Mouse (Mus musculus) urinary bladder, adult 18-20 months (tissue): ENCODE measurements around the gene Gm4869.
"Not testable (repeated sequence)": the region's sequence is repeated elsewhere in the genome, so short reads cannot be mapped to it uniquely, and the experiment has no call there.

Experiments
- DNase-seq, 2 experiments: peaks; one replicate each; pipeline ENCODE4 v3.0.0; 2022; ENCODE audit warnings: low spot score in 2 of 2, mixed read lengths in 2 of 2

The Gm4869 gene

GRCm38 (mm10) chr5:140445345-140445744 is at the start of gene Gm4869:
Gene Gm4869, plus strand, starts transcription at chr5:140445645.
- no peak for DNase-seq

GRCm38 (mm10) chr5:140396166-140396940 is 49.1 kb upstream of the Gm4869 start:
- DNase-seq: no peak

- no peak for DNase-seq
These were observed 42.7 kb upstream of the Gm4869 start for GRCm38 (mm10) chr5:140402640-140403270.

- no peak for DNase-seq
These were observed 40.3 kb upstream of the Gm4869 start for GRCm38 (mm10) chr5:140405126-140405525.

GRCm38 (mm10) chr5:140406666-140407065 is 38.8 kb upstream of the Gm4869 start:
- no peak for DNase-seq

GRCm38 (mm10) chr5:140408801-140409200 is 36.6 kb upstream of the Gm4869 start:
- no peak for DNase-seq

DNA sequence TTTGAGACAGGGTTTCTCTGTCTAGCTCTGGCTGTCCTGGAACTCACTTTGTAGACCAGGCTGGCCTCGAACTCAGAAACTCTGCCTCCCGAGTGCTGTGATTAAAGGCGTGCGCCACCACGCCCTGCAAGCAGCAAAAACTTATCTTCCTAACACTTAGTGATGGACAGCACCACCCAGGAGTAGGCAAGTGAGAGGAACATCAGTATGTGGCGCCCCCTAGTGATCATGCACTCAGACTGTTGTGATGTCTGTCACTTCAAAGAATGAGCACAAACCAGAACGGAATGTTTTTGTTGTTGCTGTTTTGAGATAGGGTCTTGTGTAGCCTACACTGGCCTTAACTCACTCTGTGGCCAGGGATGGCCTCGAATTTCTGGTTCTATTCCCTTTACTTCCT is 34.1 kb upstream of the Gm4869 start:
- DNase-seq: peak in 1 of 2 experiments; percentile 44

DNA sequence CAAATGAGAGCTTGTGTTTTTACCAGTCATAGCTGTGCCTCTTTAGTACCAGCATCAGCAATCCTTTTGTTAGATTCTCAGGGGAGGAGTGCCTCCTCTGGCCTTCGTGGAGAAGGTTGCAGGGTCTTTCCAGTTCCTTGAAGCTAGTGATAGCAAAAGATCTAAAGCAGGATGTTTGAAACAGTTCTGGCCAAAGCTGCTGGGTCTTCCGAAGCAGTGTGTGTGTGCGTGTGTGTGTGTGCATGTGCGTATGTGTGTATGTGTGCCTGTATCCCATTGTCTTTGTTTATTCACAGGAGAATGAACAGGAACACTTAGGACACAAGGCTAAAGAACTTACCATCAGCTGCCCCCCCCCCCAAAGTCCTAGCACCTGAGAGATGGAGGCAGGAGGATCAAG is 30.8 kb upstream of the Gm4869 start:
- DNase-seq: no peak

- DNase-seq: no peak
These were observed 27.3 kb upstream of the Gm4869 start for GRCm38 (mm10) chr5:140418106-140418488.

DNA sequence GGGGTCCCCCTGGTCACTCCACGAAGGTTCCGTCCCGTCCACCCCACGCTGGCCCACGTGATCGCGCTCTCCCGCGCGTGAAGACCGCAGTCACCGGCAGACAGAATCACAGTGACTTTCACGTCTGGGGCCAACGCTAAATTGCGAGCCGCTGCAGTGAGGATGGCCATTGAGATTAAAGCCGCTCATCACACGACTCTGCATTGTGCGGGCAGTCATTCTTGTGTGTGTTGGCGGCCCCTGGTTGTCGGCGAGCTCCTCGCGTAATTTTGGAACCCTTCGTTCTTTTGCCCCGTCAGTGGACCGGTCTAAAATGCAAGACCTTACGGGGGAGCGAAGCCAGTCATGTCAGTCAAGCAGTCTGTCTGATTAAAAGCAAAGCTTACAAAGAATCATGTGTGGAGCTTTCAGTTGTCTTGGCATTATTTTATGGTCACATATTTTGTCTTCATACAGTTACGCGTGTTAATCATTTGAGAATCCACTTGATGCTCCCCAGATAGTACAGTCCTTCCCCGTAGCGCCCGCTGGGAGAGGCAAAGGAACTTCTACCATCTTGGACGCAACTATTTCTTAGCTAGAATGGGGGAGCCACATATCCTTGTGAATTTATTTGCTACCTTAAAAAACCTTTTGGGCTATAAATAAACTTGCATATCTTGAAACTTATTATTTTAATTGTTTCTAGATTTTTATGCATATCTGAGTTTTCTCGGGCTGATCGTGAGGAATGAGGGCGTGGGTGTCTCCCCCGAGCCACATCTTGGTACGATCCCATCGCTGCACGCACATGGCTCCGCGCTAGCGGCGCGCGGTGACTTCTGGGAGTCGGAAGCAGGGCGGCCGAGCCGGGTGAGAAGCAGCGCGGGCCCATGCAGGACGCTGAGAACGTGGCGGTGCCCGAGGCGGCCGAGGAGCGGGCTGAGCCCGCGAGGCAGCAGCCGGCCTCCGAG is 26.7 kb upstream of the Gm4869 start, which contains the start of gene Eif3b:
Gene Eif3b, plus strand, starts transcription at position 840 of the 953 bp plus-strand sequence.
- peak; percentile 79 to 87 for DNase-seq

GRCm38 (mm10) chr5:140419442-140420080 is 25.9 kb upstream of the Gm4869 start:
- no peak for DNase-seq

DNA sequence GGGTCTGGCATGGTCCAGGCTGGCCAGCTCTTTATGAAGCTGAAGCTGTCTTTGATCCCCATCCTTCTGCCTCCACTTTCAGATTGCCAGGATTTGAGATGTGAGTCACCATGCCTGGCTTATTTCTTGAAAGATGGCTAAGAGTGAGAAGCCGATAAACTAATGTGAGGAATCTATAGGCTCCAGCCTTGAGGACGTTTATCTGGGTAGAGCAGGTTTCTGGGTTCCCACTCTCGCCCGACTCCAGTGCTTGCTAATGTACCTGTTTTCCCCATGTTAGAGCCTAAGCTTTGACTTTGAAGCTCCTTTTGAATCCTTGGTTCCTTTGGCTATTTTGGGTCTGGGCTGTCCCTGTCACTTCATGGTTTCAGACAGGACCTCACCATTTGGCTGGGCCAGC is 24.8 kb upstream of the Gm4869 start:
- DNase-seq: no peak

GRCm38 (mm10) chr5:140425016-140425783 is 20.2 kb upstream of the Gm4869 start:
- DNase-seq: no peak

- not testable (repeated sequence) for DNase-seq
These were observed 6.3 kb upstream of the Gm4869 start for GRCm38 (mm10) chr5:140439117-140439516.

DNA sequence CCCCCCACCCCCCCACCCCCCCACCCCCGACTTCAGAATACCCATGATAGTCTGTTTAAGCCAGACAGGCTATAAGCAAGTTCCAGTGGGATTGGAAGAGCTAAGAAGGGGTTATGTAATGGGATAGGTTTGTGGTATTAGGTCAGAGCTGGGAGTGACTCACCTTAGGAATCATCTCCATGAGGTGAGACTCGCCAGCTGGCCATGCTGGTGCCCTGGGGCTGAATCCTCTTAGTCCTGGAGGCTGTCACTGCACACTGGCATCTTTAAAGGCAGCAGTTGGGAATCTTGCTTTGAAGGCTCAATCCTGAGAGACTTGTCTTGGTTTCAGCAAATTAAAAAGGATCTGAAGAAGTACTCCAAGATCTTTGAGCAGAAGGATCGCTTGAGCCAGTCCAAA is 4.0 kb upstream of the Gm4869 start:
- no peak for DNase-seq

DNA sequence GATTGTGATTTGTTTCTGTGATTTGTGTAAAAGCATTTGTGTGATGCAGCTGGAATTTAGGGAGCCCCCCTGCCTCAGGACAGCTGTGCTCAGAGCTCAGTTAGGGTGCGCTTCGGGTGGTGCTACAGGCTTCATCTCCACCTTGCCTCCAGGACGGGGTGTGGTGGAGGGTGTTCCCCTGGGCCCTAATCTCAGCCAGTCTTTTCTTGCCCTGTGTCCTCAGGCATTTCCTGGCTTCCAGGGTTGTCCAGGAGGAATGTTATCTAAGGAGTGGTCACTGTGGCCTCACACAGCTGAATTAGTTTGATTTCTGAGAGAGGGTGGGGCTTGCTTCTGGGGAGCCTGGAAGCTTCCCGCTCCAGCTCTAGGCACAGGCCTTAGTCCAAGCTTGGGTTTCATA is 1.4 kb upstream of the Gm4869 start:
- no peak for DNase-seq

DNA sequence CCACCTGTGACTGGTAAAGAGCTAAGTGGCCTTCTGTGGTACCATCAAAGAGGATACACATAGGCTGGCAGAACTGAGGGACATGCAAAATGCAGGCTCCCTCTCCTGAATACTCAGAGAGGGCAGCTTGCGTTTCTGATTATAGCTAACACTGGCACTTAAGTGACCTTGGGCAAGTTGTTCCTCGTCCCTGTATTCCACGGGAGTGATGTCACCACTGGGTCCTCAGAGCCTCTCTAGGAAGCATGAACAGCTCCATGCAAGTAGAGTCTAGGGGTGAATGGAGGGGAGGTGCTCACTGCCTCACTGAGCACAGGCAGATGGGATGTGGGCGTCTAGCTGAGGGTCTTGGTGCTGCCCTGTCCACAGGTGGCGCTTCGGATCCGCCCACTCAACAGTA is 609 bp downstream of the Gm4869 start:
- DNase-seq: no peak

GRCm38 (mm10) chr5:140454488-140454887 is 9.0 kb downstream of the Gm4869 start:
- no peak for DNase-seq

GRCm38 (mm10) chr5:140455466-140455865 is 10.0 kb downstream of the Gm4869 start:
- DNase-seq: no peak

GRCm38 (mm10) chr5:140461476-140461875 is 16.0 kb downstream of the Gm4869 start:
- DNase-seq: no peak

GRCm38 (mm10) chr5:140463151-140463550 is 17.7 kb downstream of the Gm4869 start:
- not testable (repeated sequence) for DNase-seq
